Comparison of ENCODE assay signal across 9 mouse cellular contexts in genomic region chr7:25786974-25787373, GRCm38 (mm10). TPM values are rescaled to one million over a fixed set of nuclear protein-coding genes. Genes with fewer than 3 reads are reported as not detected.
A peak's percentile ranks its signal among the peaks of the same experiment; 100 is the strongest.
DNase-seq lines count a peak whose midpoint lies in the region; ATAC-seq and TF ChIP-seq lines count a peak whose summit lies in the region.
"Had no signal": no experiment of that assay in that cellular context is flagged by ENCODE, and none has a peak within 500 bp of the region (broad histone marks: within the 10 kb centered on the region; RNA-seq: fewer than 3 reads in every experiment).

No protein-coding gene starts in this region.

- TF ChIP-seq CTCF in small intestine, adult 2 months (IDR thresholded peaks at IDR 0.05; ENCODE audit: extremely low read depth, insufficient read length, insufficient replicate concordance, low read depth, low read length), result no peak

- no peaks in the 10 kb centered on the region for H3K27me3 ChIP-seq in heart, embryonic 12.5 days (replicated peaks)
- no peaks in the 10 kb centered on the region for H3K27me3 ChIP-seq in midbrain, embryonic 11.5 days (ENCODE audit: control insufficient read depth, insufficient read depth, low read length)
- no peaks in the 10 kb centered on the region for H3K27me3 ChIP-seq in midbrain, embryonic 16.5 days (ENCODE audit: control insufficient read depth, insufficient read depth, low read depth, low read length)
- H3K27me3 ChIP-seq in intestine, embryonic 15.5 days (replicated peaks), result no peaks in the 10 kb centered on the region
- no peaks in the 10 kb centered on the region; the same call in 1 of the 2 replicates for H3K27me3 ChIP-seq in small intestine, adult 2 months (ENCODE audit: control insufficient read depth, insufficient read depth, low read length)

- H3K27ac ChIP-seq in heart, embryonic 12.5 days (ENCODE audit: poor library complexity, severe bottlenecking), result 0 out of 2 replicates have a peak overlapping the region, but pooled peaks have one; percentile 20
- H3K27ac ChIP-seq in midbrain, embryonic 11.5 days (ENCODE audit: low read depth, low read length), result no peak overlapping the region
- no peak overlapping the region for H3K27ac ChIP-seq in midbrain, embryonic 16.5 days (ENCODE audit: low read length)
- no peak overlapping the region for H3K27ac ChIP-seq in intestine, embryonic 15.5 days
- H3K27ac ChIP-seq in small intestine, adult 2 months (ENCODE audit: insufficient read depth, low read depth, low read length), result peak overlapping the region; percentile 49; the same call in 1 of the 2 replicates

- no peaks in the 10 kb centered on the region for H3K9me3 ChIP-seq in heart, embryonic 12.5 days (replicated peaks)
- no peaks in the 10 kb centered on the region for H3K9me3 ChIP-seq in midbrain, embryonic 11.5 days (ENCODE audit: control insufficient read depth, low read length)
- no peaks in the 10 kb centered on the region for H3K9me3 ChIP-seq in midbrain, embryonic 16.5 days (replicated peaks; ENCODE audit: control insufficient read depth, low read length, poor library complexity, severe bottlenecking)
- H3K9me3 ChIP-seq in intestine, embryonic 15.5 days, result no peaks in the 10 kb centered on the region

- intact Hi-C loops in heart, postnatal 36 days (cut with DNase I), result loop anchor here (2.0 kb wide), 1 partner anchor 16 kb away; no protein-coding TSS in a partner anchor

- peaks cover 70% of the 10 kb centered on the region for H3K4me1 ChIP-seq in heart, embryonic 12.5 days (replicated peaks)
- H3K4me1 ChIP-seq in midbrain, embryonic 11.5 days (ENCODE audit: control insufficient read depth, insufficient read depth, low read length), result peaks cover 13% of the 10 kb centered on the region
- H3K4me1 ChIP-seq in midbrain, embryonic 16.5 days (ENCODE audit: control insufficient read depth, insufficient read depth, low read length), result peaks cover 10% of the 10 kb centered on the region
- H3K4me1 ChIP-seq in intestine, embryonic 15.5 days (replicated peaks), result peaks cover 29% of the 10 kb centered on the region
- no peaks in the 10 kb centered on the region; the same call in 1 of the 2 replicates for H3K4me1 ChIP-seq in small intestine, adult 2 months (ENCODE audit: control insufficient read depth, insufficient read depth, insufficient read length, low read length)

- WGBS in heart, embryonic 12.5 days, result 35% methylated on average over 4 of the region's 4 CpGs
- WGBS in midbrain, embryonic 11.5 days, result 79% methylated on average over 4 of the region's 4 CpGs
- 84% methylated on average over 4 of the region's 4 CpGs for WGBS in midbrain, embryonic 16.5 days
- 69% methylated on average over 4 of the region's 4 CpGs for WGBS in intestine, embryonic 15.5 days
- WGBS in small intestine, adult 2 months, result 64% methylated on average over 4 of the region's 4 CpGs

- peak overlapping the region; percentile 64 for H3K4me3 ChIP-seq in heart, embryonic 12.5 days
- no peak overlapping the region for H3K4me3 ChIP-seq in midbrain, embryonic 11.5 days (ENCODE audit: low read depth, low read length)
- no peak overlapping the region for H3K4me3 ChIP-seq in midbrain, embryonic 16.5 days (ENCODE audit: low read depth, low read length)
- H3K4me3 ChIP-seq in intestine, embryonic 15.5 days (replicated peaks), result peak overlapping the region; percentile 63; the same call in 1 of the 2 replicates
- H3K4me3 ChIP-seq in small intestine, adult 2 months (ENCODE audit: low read depth, low read length), result peak overlapping the region; percentile 69

- ATAC-seq in heart, embryonic 12.5 days (ENCODE audit: insufficient number of reproducible peaks, low FRiP score), result no peak
- no peak for ATAC-seq in midbrain, embryonic 11.5 days (ENCODE audit: low FRiP score)
- no peak for ATAC-seq in midbrain, embryonic 16.5 days
- ATAC-seq in intestine, embryonic 15.5 days, result no peak

- peak overlapping the region; percentile 82 for H3K9ac ChIP-seq in heart, embryonic 12.5 days
- no peak overlapping the region for H3K9ac ChIP-seq in midbrain, embryonic 11.5 days (ENCODE audit: low read length)
- no peak overlapping the region for H3K9ac ChIP-seq in midbrain, embryonic 16.5 days (ENCODE audit: low read depth, low read length)
- H3K9ac ChIP-seq in intestine, embryonic 15.5 days, result no peak overlapping the region; the same call in 1 of the 2 replicates

- H3K36me3 ChIP-seq in heart, embryonic 12.5 days, result peaks cover 13% of the 10 kb centered on the region; the same call in 1 of the 2 replicates
- no peaks in the 10 kb centered on the region for H3K36me3 ChIP-seq in midbrain, embryonic 11.5 days (ENCODE audit: control insufficient read depth, insufficient read depth, low read length)
- no peaks in the 10 kb centered on the region for H3K36me3 ChIP-seq in midbrain, embryonic 16.5 days (ENCODE audit: control insufficient read depth, insufficient read depth, low read length)
- H3K36me3 ChIP-seq in intestine, embryonic 15.5 days, result no peaks in the 10 kb centered on the region
- no peaks in the 10 kb centered on the region for H3K36me3 ChIP-seq in small intestine, adult 2 months (ENCODE audit: control insufficient read depth, insufficient read depth, low read length)

- no peak for TF ChIP-seq POLR2A in small intestine, adult 2 months (IDR thresholded peaks at IDR 0.05; ENCODE audit: low read depth, low read length)

- DNase-seq in heart, postnatal 36 days, result no peak
- DNase-seq in midbrain, embryonic 11.5 days (ENCODE audit: low spot score, missing footprints), result no peak
- no peak for DNase-seq in cerebellum, postnatal 36 days
- DNase-seq in cerebellum, postnatal 14 days, result no peak
- DNase-seq: cerebellum, adult 2 months had no signal

- peak overlapping the region; percentile 88 for H3K4me2 ChIP-seq in heart, embryonic 12.5 days
- peak overlapping the region; percentile 90; the same call in 1 of the 2 replicates for H3K4me2 ChIP-seq in midbrain, embryonic 11.5 days
- H3K4me2 ChIP-seq in midbrain, embryonic 16.5 days (ENCODE audit: low read length), result no peak overlapping the region
- H3K4me2 ChIP-seq in intestine, embryonic 15.5 days (replicated peaks), result peak overlapping the region; percentile 87

RNA-seq across cellular contexts. Expression of gene Axl, which starts 1.5 kb away (rescaled TPM):
- polyA plus RNA-seq in heart, embryonic 12.5 days (2016; fragmentation: Nextera tagmentation; extraction: Ambion mirVana), result 60.6 and 61.8 TPM in 2 replicates
- total RNA-seq in heart, postnatal 36 days (2021), result 10 to 100 TPM; 81.0 to 94.8 TPM
- 17.4 and 21.8 TPM in 2 replicates for polyA plus RNA-seq in midbrain, embryonic 11.5 days (2014; fragmentation: Nextera tagmentation; extraction: Ambion mirVana)
- polyA plus RNA-seq in midbrain, embryonic 16.5 days (2015; fragmentation: Nextera tagmentation; extraction: Ambion mirVana), result 14.9 and 17.1 TPM in 2 replicates
- 69.8 and 71.5 TPM in 2 replicates for polyA plus RNA-seq in intestine, embryonic 15.5 days (2015; fragmentation: Nextera tagmentation; extraction: Ambion mirVana)
- 13.2 and 14.4 TPM in 2 replicates for polyA plus RNA-seq in small intestine, adult 2 months (2012; rRNA removed)

RNA-seq across cellular contexts. Expression of gene Cyp2s1, which starts 29.7 kb away (rescaled TPM):
- polyA plus RNA-seq in heart, embryonic 12.5 days (2016; fragmentation: Nextera tagmentation; extraction: Ambion mirVana), result 2.7 and 3.1 TPM in 2 replicates
- 10 to 100 TPM in 1 of 2 experiments, 1 to 10 TPM in 1; 4.4 to 10.1 TPM for total RNA-seq in heart, postnatal 36 days (2021)
- polyA plus RNA-seq in midbrain, embryonic 11.5 days (2014; fragmentation: Nextera tagmentation; extraction: Ambion mirVana), result 0.10 TPM in 1 of 2 replicates, not detected in the other
- polyA plus RNA-seq in midbrain, embryonic 16.5 days (2015; fragmentation: Nextera tagmentation; extraction: Ambion mirVana), result 2.8 and 3.2 TPM in 2 replicates
- polyA plus RNA-seq in intestine, embryonic 15.5 days (2015; fragmentation: Nextera tagmentation; extraction: Ambion mirVana), result 33.2 and 35.9 TPM in 2 replicates
- polyA plus RNA-seq in small intestine, adult 2 months (2012; rRNA removed), result 65.6 and 74.2 TPM in 2 replicates

RNA-seq across cellular contexts. Expression of gene Hnrnpul1, which starts 32.4 kb away (rescaled TPM):
- 57.0 and 60.9 TPM in 2 replicates for polyA plus RNA-seq in heart, embryonic 12.5 days (2016; fragmentation: Nextera tagmentation; extraction: Ambion mirVana)
- 10 to 100 TPM; 78.4 to 82.7 TPM for total RNA-seq in heart, postnatal 36 days (2021)
- 69.2 and 74.2 TPM in 2 replicates for polyA plus RNA-seq in midbrain, embryonic 11.5 days (2014; fragmentation: Nextera tagmentation; extraction: Ambion mirVana)
- polyA plus RNA-seq in midbrain, embryonic 16.5 days (2015; fragmentation: Nextera tagmentation; extraction: Ambion mirVana), result 38.3 and 41.1 TPM in 2 replicates
- polyA plus RNA-seq in intestine, embryonic 15.5 days (2015; fragmentation: Nextera tagmentation; extraction: Ambion mirVana), result 43.9 and 51.5 TPM in 2 replicates
- 28.9 and 60.2 TPM in 2 replicates for polyA plus RNA-seq in small intestine, adult 2 months (2012; rRNA removed)

Comparison
In these comparisons a context has a peak if more than half of its experiments do, and no peak if none do; other contexts are left out.
1. H3K27ac ChIP-seq: peak in heart, embryonic 12.5 days (single experiment) and small intestine, adult 2 months (single experiment); none in midbrain, embryonic 11.5 days (single experiment), midbrain, embryonic 16.5 days (single experiment) and intestine, embryonic 15.5 days (single experiment).
2. H3K4me3 ChIP-seq: peak in heart, embryonic 12.5 days (single experiment), intestine, embryonic 15.5 days (single experiment) and small intestine, adult 2 months (single experiment); none in midbrain, embryonic 11.5 days (single experiment) and midbrain, embryonic 16.5 days (single experiment).